Mouse (Mus musculus) E14TG2a.4 (cell line): Measurements from ENCODE around the gene Tmed3.

Source experiments
- H3K27me3 ChIP-seq: 2 replicates; pipeline ENCODE4 v1.6.1; 2014; ENCODE audit warnings: low read length, control low read depth; ENCODE audit not compliant: insufficient read depth
- H3K36me3 ChIP-seq: 2 replicates; pipeline ENCODE4 v1.6.1; 2014; ENCODE audit warnings: low read length, control low read depth; ENCODE audit not compliant: insufficient read depth
- H3K4me1 ChIP-seq: replicated peaks from 2 replicates; pipeline ENCODE4 v1.6.1; 2014; ENCODE audit warnings: low read depth, low read length, control low read depth
- H3K4me3 ChIP-seq: replicated peaks from 2 replicates; pipeline ENCODE4 v1.5.1; 2014; ENCODE audit warnings: mild to moderate bottlenecking, low read length
- H3K9me3 ChIP-seq: 2 replicates; pipeline ENCODE4 v1.6.1; 2014; ENCODE audit warnings: low read length, control low read depth
- CTCF ChIP-seq: conservative IDR thresholded peaks from 2 replicates; pipeline ENCODE4 v1.5.1; 2014; ENCODE audit warnings: low read length
- NANOG ChIP-seq: IDR thresholded peaks from 2 replicates; pipeline ENCODE4 v1.6.1; 2014; ENCODE audit warnings: borderline replicate concordance, low read length, mixed read lengths
- POU5F1 ChIP-seq: IDR thresholded peaks from 2 replicates; pipeline ENCODE4 v1.6.1; 2014; ENCODE audit warnings: low read length, borderline replicate concordance

Gene Tmed3

GRCm38 (mm10) chr9:89704265-89705196 lies at the start of gene Tmed3:
Gene Tmed3, minus strand, starts transcription at chr9:89705068.
- Histone ChIP-seq H3K4me1 (peaks cover 10% of the 10 kb centered on the region; the same call in 1 of the 2 replicates), H3K27me3 (peaks cover 31% of the 10 kb centered on the region), H3K4me3 (peak within 1 kb of the TSS; percentile 82), H3K36me3 (no peaks in the 10 kb centered on the region), H3K9me3 (no peaks in the 10 kb centered on the region)
- no peak for TF ChIP-seq POU5F1
- TF ChIP-seq CTCF: no peak
- TF ChIP-seq NANOG: no peak

GRCm38 (mm10) chr9:89740041-89740440 lies 35.2 kb upstream of the Tmed3 start:
- Histone ChIP-seq H3K4me3 (no peak overlapping the region), H3K9me3 (no peaks in the 10 kb centered on the region), H3K27me3 (peaks cover 22% of the 10 kb centered on the region), H3K36me3 (no peaks in the 10 kb centered on the region), H3K4me1 (peaks cover 12% of the 10 kb centered on the region)
- no peak for TF ChIP-seq CTCF
- TF ChIP-seq NANOG: no peak
- no peak for TF ChIP-seq POU5F1

GRCm38 (mm10) chr9:89738295-89738694 lies 33.4 kb upstream of the Tmed3 start, which contains the start of gene Ankrd34c:
Gene Ankrd34c, minus strand, starts transcription at chr9:89738475.
- TF ChIP-seq POU5F1 (no peak), NANOG (no peak), CTCF (no peak)
- Histone ChIP-seq H3K36me3 (no peaks in the 10 kb centered on the region), H3K4me3 (no peak within 1 kb of the TSS)

GRCm38 (mm10) chr9:89737888-89738287 lies 33.0 kb upstream of the Tmed3 start:
- no peaks in the 10 kb centered on the region for H3K36me3 ChIP-seq
- TF ChIP-seq NANOG: no peak
- TF ChIP-seq POU5F1: no peak
- H3K4me1 ChIP-seq: peaks cover 12% of the 10 kb centered on the region
- H3K4me3 ChIP-seq: no peak overlapping the region
- peaks cover 22% of the 10 kb centered on the region for H3K27me3 ChIP-seq
- no peaks in the 10 kb centered on the region for H3K9me3 ChIP-seq

More at GRCm38 (mm10) chr9:89738295-89738694, 33.4 kb upstream of the Tmed3 start, which contains the start of gene Ankrd34c:
- Histone ChIP-seq H3K4me1 (peaks cover 12% of the 10 kb centered on the region), H3K9me3 (no peaks in the 10 kb centered on the region), H3K27me3 (peaks cover 22% of the 10 kb centered on the region)

GRCm38 (mm10) chr9:89736932-89737705 lies 32.3 kb upstream of the Tmed3 start:
- Histone ChIP-seq H3K4me3 (0 out of 2 replicates have a peak overlapping the region, but pooled peaks have one; percentile 20), H3K27me3 (peaks cover 22% of the 10 kb centered on the region), H3K36me3 (no peaks in the 10 kb centered on the region), H3K4me1 (peaks cover 12% of the 10 kb centered on the region), H3K9me3 (no peaks in the 10 kb centered on the region)
- TF ChIP-seq CTCF (no peak), NANOG (no peak), POU5F1 (no peak)

GRCm38 (mm10) chr9:89706906-89707305 lies 2.0 kb upstream of the Tmed3 start:
- Histone ChIP-seq H3K9me3 (no peaks in the 10 kb centered on the region), H3K36me3 (no peaks in the 10 kb centered on the region), H3K27me3 (peaks cover 32% of the 10 kb centered on the region), H3K4me3 (no peak overlapping the region), H3K4me1 (peaks cover 10% of the 10 kb centered on the region; the same call in 1 of the 2 replicates)
- TF ChIP-seq POU5F1 (no peak), NANOG (no peak), CTCF (peak; percentile 57)

GRCm38 (mm10) chr9:89705197-89705533 lies 297 bp upstream of the Tmed3 start:
- Histone ChIP-seq H3K4me3 (peak overlapping the region; percentile 82), H3K36me3 (no peaks in the 10 kb centered on the region), H3K4me1 (peaks cover 10% of the 10 kb centered on the region; the same call in 1 of the 2 replicates), H3K27me3 (peaks cover 32% of the 10 kb centered on the region), H3K9me3 (no peaks in the 10 kb centered on the region)
- TF ChIP-seq POU5F1: no peak
- TF ChIP-seq CTCF: no peak
- no peak for TF ChIP-seq NANOG

- no peak for TF ChIP-seq POU5F1
- no peak for TF ChIP-seq CTCF
- TF ChIP-seq NANOG: no peak
- H3K4me3 ChIP-seq: no peak overlapping the region
- H3K27me3 ChIP-seq: peaks cover 29% of the 10 kb centered on the region
- H3K36me3 ChIP-seq: no peaks in the 10 kb centered on the region
- H3K9me3 ChIP-seq: no peaks in the 10 kb centered on the region
- peaks cover 10% of the 10 kb centered on the region; the same call in 1 of the 2 replicates for H3K4me1 ChIP-seq
Measured at GRCm38 (mm10) chr9:89700910-89701457, 3.9 kb downstream of the Tmed3 start.
